Mouse (Mus musculus) central nervous system, embryonic 14 days (tissue): ENCODE data around the gene Rnf113a1. TPM values are rescaled to one million over a fixed set of nuclear protein-coding genes. Genes with fewer than 3 reads are reported as not detected.

Experiments used
- polyA plus RNA-seq: library from polyadenylated mRNA; depleted of rRNA; stranded (reverse); fragments of >200 nt; gene quantifications from 2 replicates; pipeline ENCODE4 v1.2.3, GENCODE M21; 2012; rRNA removed

Gene Rnf113a1
- 10.2 and 11.0 TPM in 2 replicates for polyA plus RNA-seq

GRCm38 (mm10) chrX:37191105-37191743, at the start of gene Rnf113a1, which contains the start of gene Ndufa1:
TSS of gene Rnf113a1 (plus strand) at chrX:37191245.
TSS of gene Ndufa1 (minus strand) at chrX:37191163.

GRCm38 (mm10) chrX:37168742-37169141, 22.3 kb upstream of the Rnf113a1 start, which contains the start of gene Akap14:
TSS of gene Akap14 (minus strand) at chrX:37168842.

GRCm38 (mm10) chrX:37210941-37211340, 19.9 kb downstream of the Rnf113a1 start, which contains the start of gene Gm9:
TSS of gene Gm9 (minus strand) at chrX:37211041.

GRCm38 (mm10) chrX:37222158-37222557, 31.1 kb downstream of the Rnf113a1 start, which contains the start of gene Rhox1:
TSS of gene Rhox1 (minus strand) at chrX:37222258.

Other genes with a start within 250 kb of the Rnf113a1 start
- 50.7 and 52.5 TPM in 2 replicates for gene Sept6, start 199.5 kb upstream of the Rnf113a1 start, polyA plus RNA-seq
- gene Sowahd, start 142.4 kb upstream of the Rnf113a1 start, polyA plus RNA-seq = not detected in 2 replicates
- 779 and 800 TPM in 2 replicates for gene Rpl39, start 105.8 kb upstream of the Rnf113a1 start, polyA plus RNA-seq
- 43.8 and 50.5 TPM in 2 replicates for gene Upf3b, start 80.9 kb upstream of the Rnf113a1 start, polyA plus RNA-seq
- 9.3 and 9.5 TPM in 2 replicates for gene Nkap, start 64.5 kb upstream of the Rnf113a1 start, polyA plus RNA-seq
- gene Akap14, start 22.4 kb upstream of the Rnf113a1 start, polyA plus RNA-seq = 0.23 and 0.25 TPM in 2 replicates
- gene Ndufa1, start 82 bp upstream of the Rnf113a1 start, polyA plus RNA-seq = 320 and 343 TPM in 2 replicates
- not detected in 2 replicates for gene Gm9, start 19.8 kb downstream of the Rnf113a1 start, polyA plus RNA-seq
- not detected in 2 replicates for gene Rhox1, start 31.0 kb downstream of the Rnf113a1 start, polyA plus RNA-seq
- gene Rhox2a, start 53.7 kb downstream of the Rnf113a1 start, polyA plus RNA-seq = 0.10 TPM in 1 of 2 replicates, not detected in the other
- gene Rhox3a, start 58.7 kb downstream of the Rnf113a1 start, polyA plus RNA-seq = not detected in 2 replicates
- gene Rhox4a, start 74.1 kb downstream of the Rnf113a1 start, polyA plus RNA-seq = not detected in 2 replicates
- gene Rhox3a2, start 188.8 kb downstream of the Rnf113a1 start, polyA plus RNA-seq = not detected in 2 replicates
- 0.06 and 0.21 TPM in 2 replicates for gene Rhox4a2, start 199.6 kb downstream of the Rnf113a1 start, polyA plus RNA-seq
- not detected in 2 replicates for gene Rhox2b, start 220.8 kb downstream of the Rnf113a1 start, polyA plus RNA-seq
- gene Rhox4b, start 241.2 kb downstream of the Rnf113a1 start, polyA plus RNA-seq = 0.28 TPM in 1 of 2 replicates, not detected in the other